Mouse (Mus musculus) thymus, adult 18-20 months (tissue): ENCODE data around the gene Lonrf2.

Source experiments
- DNase-seq, 2 experiments: peaks; one replicate each; pipeline ENCODE4 v3.0.0; 2022; ENCODE audit warnings: mixed read lengths in 2 of 2

The Lonrf2 gene

DNA sequence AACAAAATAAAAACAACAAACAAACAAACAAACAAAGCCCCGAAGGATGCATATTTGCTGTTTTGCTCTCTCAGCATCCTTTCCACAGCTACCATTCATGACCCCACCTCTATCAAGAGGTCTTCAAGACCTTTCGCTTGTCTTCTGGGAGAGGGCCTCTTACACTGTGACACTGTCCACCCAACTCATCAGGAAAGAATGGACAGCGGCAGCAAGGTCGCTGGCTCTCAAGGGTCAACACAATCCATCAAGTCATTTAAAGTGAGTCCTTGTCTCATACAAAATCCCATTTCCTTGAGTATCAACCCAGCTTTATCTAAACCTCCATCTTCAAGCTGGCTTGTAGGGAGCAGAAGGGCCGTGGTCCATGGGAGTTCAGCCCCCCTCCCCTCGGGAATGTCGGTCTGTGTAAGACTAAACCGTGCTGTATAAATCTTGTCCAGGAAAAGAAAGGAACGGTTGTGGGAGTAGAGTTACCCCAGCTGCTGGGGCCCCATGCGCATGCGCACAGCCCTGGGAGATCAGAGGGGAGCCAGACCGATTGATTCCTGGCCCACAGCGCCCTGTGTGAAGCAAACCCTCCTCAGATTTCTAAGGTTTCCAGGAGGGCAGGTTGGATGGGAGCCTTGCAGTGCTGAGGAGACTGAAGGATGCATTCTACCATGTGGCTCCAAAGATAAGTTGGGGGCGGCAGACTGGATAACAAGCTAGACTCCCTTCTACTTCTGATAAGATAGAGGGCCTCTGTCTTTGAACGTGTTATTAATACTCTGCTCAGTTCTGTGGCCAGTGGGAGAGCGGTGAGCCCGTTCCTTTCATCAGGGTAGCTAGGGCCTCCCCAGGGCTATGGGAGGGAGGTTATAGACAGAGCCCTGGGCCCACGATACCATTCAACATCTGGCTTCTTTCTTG, 69.6 kb downstream of the Lonrf2 start:
- DNase-seq, result no peak

DNA sequence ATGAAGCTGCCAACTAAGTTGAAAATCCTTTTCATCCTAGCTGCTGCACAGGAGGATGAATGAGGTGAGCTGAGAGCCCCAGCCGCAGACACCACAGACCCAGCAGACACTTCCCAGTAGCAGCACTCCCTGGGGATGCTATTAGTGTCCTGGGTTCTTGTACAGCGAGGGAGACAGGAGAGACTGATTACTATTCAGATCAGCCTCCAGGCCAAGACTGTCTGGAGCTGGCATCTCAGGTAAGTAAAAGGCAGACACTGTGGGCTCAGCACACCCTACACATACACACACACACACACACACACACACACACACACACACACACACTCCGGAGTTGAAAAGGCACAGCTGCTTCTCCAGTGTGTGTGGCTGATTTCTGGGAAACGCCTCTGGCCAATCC, 70.3 kb downstream of the Lonrf2 start:
- DNase-seq, result no peak

DNA sequence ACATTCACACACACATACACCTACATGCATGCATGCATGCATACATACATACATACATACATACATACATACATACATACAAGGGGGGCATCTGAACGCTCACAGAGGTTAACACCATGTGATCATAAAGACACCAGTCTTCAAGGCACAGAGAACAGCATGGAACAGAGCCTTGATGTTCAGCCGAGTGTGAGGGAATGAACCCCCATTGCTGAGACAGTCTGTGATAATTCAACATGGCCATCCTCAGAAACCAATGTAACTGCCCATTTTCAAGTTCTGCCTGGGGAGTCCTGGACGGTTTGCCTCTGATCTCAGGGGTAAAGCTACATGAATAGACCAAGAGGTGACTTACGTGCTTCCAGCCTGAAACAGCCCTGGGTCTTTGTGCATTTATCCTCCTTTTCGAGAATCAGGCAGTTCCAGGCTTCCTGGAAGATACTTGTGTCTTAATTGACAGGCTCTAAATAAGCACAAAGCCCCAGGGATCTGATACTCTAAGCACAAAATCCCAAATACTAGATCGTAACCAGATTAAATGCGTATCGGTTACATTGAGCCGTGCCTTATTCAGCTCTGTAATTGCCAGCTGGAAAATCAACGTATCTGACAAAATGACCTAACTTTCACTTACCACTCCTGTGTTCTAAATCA, 72.4 kb downstream of the Lonrf2 start:
- DNase-seq, result no peak

DNA sequence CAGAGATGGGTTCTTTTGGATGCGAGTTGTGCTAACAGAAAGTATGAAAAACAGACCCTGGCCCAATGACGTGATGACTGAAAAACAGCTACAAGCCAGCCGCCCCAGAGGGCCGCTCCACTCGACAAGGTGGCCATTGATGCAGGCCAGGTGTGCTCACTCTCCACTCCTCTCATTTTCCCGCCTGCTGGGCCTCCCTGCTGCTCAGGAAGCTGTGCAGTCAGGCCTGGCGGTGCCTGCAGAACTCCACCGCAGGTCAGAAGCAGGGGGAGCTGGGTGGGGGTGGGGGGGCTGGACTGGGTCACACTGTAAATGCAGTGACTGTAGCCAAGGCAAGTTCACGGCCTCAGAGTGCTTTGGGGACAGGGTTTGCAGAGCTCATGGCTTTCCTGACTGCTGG, 76.1 kb downstream of the Lonrf2 start:
- DNase-seq, result no peak

DNA sequence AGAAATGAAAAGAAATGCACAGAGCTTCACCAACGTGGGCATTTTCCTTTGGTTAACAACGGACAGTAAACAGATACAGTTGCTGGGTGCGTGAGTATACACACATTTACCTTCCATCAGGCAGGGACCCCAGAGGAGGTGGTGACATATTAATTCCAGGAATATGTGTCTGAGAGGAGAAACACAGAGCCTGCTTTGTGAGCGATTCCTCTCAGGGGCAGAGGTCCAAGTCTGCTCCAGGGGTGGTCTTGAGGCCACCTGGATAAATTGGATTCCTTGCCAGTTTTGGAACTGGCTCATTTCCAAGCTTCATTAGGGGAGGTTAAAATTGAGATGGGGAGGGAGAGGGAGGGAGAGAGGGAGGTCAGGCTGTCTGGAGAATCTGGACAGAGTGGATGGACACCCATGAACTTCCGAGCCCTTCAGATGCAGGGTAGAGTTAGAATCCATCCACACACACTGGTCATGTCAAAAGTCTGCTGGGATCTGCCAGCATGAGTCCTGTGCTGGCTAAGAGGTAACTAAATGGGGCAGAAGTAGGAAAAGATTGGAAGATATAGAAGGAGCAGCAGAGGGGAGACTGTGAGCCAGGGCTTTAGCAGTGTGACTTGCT, 78.6 kb downstream of the Lonrf2 start:
- DNase-seq, result no peak

GRCm38 (mm10) chr1:38743863-38744262, 92.6 kb downstream of the Lonrf2 start:
- no peak for DNase-seq
